Mouse (Mus musculus) spleen, adult 2 months (tissue): ENCODE data around the gene Krt87. TPM values are rescaled to one million over a fixed set of nuclear protein-coding genes. Genes with fewer than 3 reads are reported as not detected.

Experiments used
- DNase-seq, 2 experiments: peaks; one replicate each; pipeline versions ENCODE4 v3.0.0 to v3.0.0-alpha.2; 2012 to 2021; ENCODE audit warnings: low spot score in 2 of 2, low read depth in 1 of 2
- H3K27ac ChIP-seq: fragments of 200-500 bp; 2 replicates; pipeline ENCODE4 v1.5.1; 2012; ENCODE audit warnings: low read length, inconsistent platforms; ENCODE audit not compliant: insufficient read depth
- H3K27me3 ChIP-seq: fragments of 200-500 bp; 2 replicates; pipeline ENCODE4 v1.6.1; 2012; ENCODE audit warnings: mild to moderate bottlenecking, moderate library complexity, low read length, inconsistent platforms; ENCODE audit not compliant: control insufficient read depth, insufficient read depth
- H3K36me3 ChIP-seq: fragments of 200-500 bp; 2 replicates; pipeline ENCODE4 v1.6.1; 2012; ENCODE audit warnings: mild to moderate bottlenecking, low read length, inconsistent platforms; ENCODE audit not compliant: control insufficient read depth, insufficient read depth
- H3K4me1 ChIP-seq: fragments of 200-500 bp; 2 replicates; pipeline ENCODE4 v1.6.1; 2011; ENCODE audit warnings: inconsistent platforms; ENCODE audit not compliant: control insufficient read depth, insufficient read depth, insufficient read length
- H3K4me3 ChIP-seq: fragments of 200-500 bp; 2 replicates; pipeline ENCODE4 v1.5.1; 2011; ENCODE audit warnings: mild to moderate bottlenecking, inconsistent platforms; ENCODE audit not compliant: insufficient read depth, insufficient read length; ENCODE audit errors: extremely low read depth
- CTCF ChIP-seq: fragments of 200-500 bp; IDR thresholded peaks from 2 replicates; pipeline ENCODE4 v1.5.1; 2011; ENCODE audit warnings: mild to moderate bottlenecking, inconsistent platforms; ENCODE audit not compliant: insufficient read depth, insufficient read length, insufficient replicate concordance; ENCODE audit errors: extremely low read depth
- POLR2A ChIP-seq: fragments of 200-500 bp; IDR thresholded peaks from 2 replicates; pipeline ENCODE4 v1.6.1; 2011; ENCODE audit warnings: low read depth, low read length, inconsistent platforms
- WGBS: fragments of 180-500 bp; shearing (Covaris S2); methylation state at CpG from one replicate; pipeline ENCODE4 v1.1.7; 2018; 5-methylcytosine and 5-hydroxymethylcytosine counted together
- polyA plus RNA-seq: library from polyadenylated mRNA; depleted of rRNA; stranded (reverse); fragments of >200 nt; gene quantifications from 2 replicates; pipeline ENCODE4 v1.2.3, GENCODE M21; 2012

Gene Krt87
- polyA plus RNA-seq, 1 experiment, result not detected

GRCm38 (mm10) chr15:101472952-101473528 lies 34.4 kb upstream of the Krt87 start, which contains the start of gene Krt86:
TSS of gene Krt86 (plus strand) at chr15:101473478.
- Histone ChIP-seq H3K4me1 (no peaks in the 10 kb centered on the region), H3K27me3 (no peaks in the 10 kb centered on the region), H3K27ac (no peak within 1 kb of the TSS), H3K36me3 (no peaks in the 10 kb centered on the region), H3K4me3 (no peak within 1 kb of the TSS)
- WGBS, result 26% methylated on average over 10 of the region's 10 CpGs
- no peak for TF ChIP-seq POLR2A
- no peak for DNase-seq

GRCm38 (mm10) chr15:101469093-101469492 lies 30.5 kb upstream of the Krt87 start:
- TF ChIP-seq CTCF, result no peak
- TF ChIP-seq POLR2A, result no peak
- Histone ChIP-seq H3K36me3 (no peaks in the 10 kb centered on the region), H3K4me3 (no peak overlapping the region), H3K4me1 (no peaks in the 10 kb centered on the region), H3K27me3 (peaks cover 1% of the 10 kb centered on the region; the same call in 1 of the 2 replicates), H3K27ac (no peak overlapping the region)
- DNase-seq, result no peak
- WGBS, result 65% methylated on average over 4 of the region's 4 CpGs

GRCm38 (mm10) chr15:101463651-101464050 lies 25.0 kb upstream of the Krt87 start, which contains the start of gene Krt81:
TSS of gene Krt81 (minus strand) at chr15:101463751.
- Histone ChIP-seq H3K36me3 (no peaks in the 10 kb centered on the region), H3K27me3 (peaks cover 1% of the 10 kb centered on the region; the same call in 1 of the 2 replicates), H3K27ac (no peak within 1 kb of the TSS), H3K4me3 (no peak within 1 kb of the TSS), H3K4me1 (no peaks in the 10 kb centered on the region)
- no peak for TF ChIP-seq POLR2A
- no peak for TF ChIP-seq CTCF
- no peak for DNase-seq
- WGBS, result 85% methylated on average over 13 of the region's 13 CpGs

GRCm38 (mm10) chr15:101459283-101459682 lies 20.7 kb upstream of the Krt87 start:
- no peak overlapping the region for H3K27ac ChIP-seq
- DNase-seq, result no peak
- no peaks in the 10 kb centered on the region for H3K4me1 ChIP-seq
- H3K27me3 ChIP-seq, result no peaks in the 10 kb centered on the region
- 82% methylated on average over 14 of the region's 14 CpGs for WGBS
- H3K4me3 ChIP-seq, result no peak overlapping the region
- H3K36me3 ChIP-seq, result no peaks in the 10 kb centered on the region
- TF ChIP-seq CTCF (no peak), POLR2A (no peak)

GRCm38 (mm10) chr15:101458361-101458930 lies 19.8 kb upstream of the Krt87 start:
- Histone ChIP-seq H3K27me3 (no peaks in the 10 kb centered on the region), H3K36me3 (no peaks in the 10 kb centered on the region), H3K27ac (no peak overlapping the region), H3K4me3 (no peak overlapping the region), H3K4me1 (no peaks in the 10 kb centered on the region)
- DNase-seq, result no peak
- TF ChIP-seq POLR2A (no peak), CTCF (no peak)
- WGBS, result 81% methylated on average over 16 of the region's 16 CpGs

GRCm38 (mm10) chr15:101455891-101456290 lies 17.3 kb upstream of the Krt87 start:
- no peaks in the 10 kb centered on the region for H3K4me1 ChIP-seq
- H3K27me3 ChIP-seq, result no peaks in the 10 kb centered on the region
- DNase-seq, result no peak
- 91% methylated on average over 6 of the region's 6 CpGs for WGBS
- H3K36me3 ChIP-seq, result no peaks in the 10 kb centered on the region
- no peak for TF ChIP-seq CTCF
- no peak for TF ChIP-seq POLR2A
- H3K27ac ChIP-seq, result no peak overlapping the region
- H3K4me3 ChIP-seq, result no peak overlapping the region

- H3K4me3 ChIP-seq, result no peak overlapping the region
- H3K27me3 ChIP-seq, result no peaks in the 10 kb centered on the region
- H3K36me3 ChIP-seq, result no peaks in the 10 kb centered on the region
- 86% methylated on average over 2 of the region's 2 CpGs for WGBS
- H3K4me1 ChIP-seq, result no peaks in the 10 kb centered on the region
- DNase-seq, result no peak
- TF ChIP-seq CTCF (no peak), POLR2A (no peak)
- H3K27ac ChIP-seq, result no peak overlapping the region
Observed at GRCm38 (mm10) chr15:101455292-101455691, 16.7 kb upstream of the Krt87 start.
